Mouse (Mus musculus) intestine, embryonic 14.5 days (tissue): ENCODE measurements at regions not wholly inside any gene's neighbourhood (a gene's known extent, or its start where the extent isn't known, plus 50 kb on each side); places are given as distances from the start of the nearest gene placed in this dataset.
A peak's percentile ranks its signal among the peaks of the same experiment; 100 is the strongest.

ENCODE experiments used
- ATAC-seq: fragments of 200-750 bp; cut with Nextera tagmentation; replicated peaks from 2 replicates; pipeline ENCODE4 v1.8.0; 2017; ENCODE audit warnings: low read depth, moderate number of reproducible peaks, moderate TSS enrichment, moderate library complexity; ENCODE audit not compliant: low FRiP score, low TSS enrichment
- DNase-seq: peaks from one replicate; pipeline ENCODE4 v3.0.0-alpha.2; 2018; ENCODE audit warnings: low spot score
- H3K27ac ChIP-seq: fragments of 300-500 bp; sonication (generic); 2 replicates; pipeline ENCODE4 v1.5.1; 2014; ENCODE audit warnings: low read depth, mild to moderate bottlenecking, control low read depth
- H3K27me3 ChIP-seq: fragments of 300-500 bp; sonication (generic); replicated peaks from 2 replicates; pipeline ENCODE4 v1.6.1; 2014; ENCODE audit warnings: low read length, control low read depth; ENCODE audit not compliant: control insufficient read depth, insufficient read depth
- H3K36me3 ChIP-seq: fragments of 300-500 bp; sonication (generic); 2 replicates; pipeline ENCODE4 v1.6.1; 2014; ENCODE audit warnings: low read length, control low read depth; ENCODE audit not compliant: control insufficient read depth, insufficient read depth
- H3K4me1 ChIP-seq: fragments of 300-500 bp; sonication (generic); replicated peaks from 2 replicates; pipeline ENCODE4 v1.6.1; 2014; ENCODE audit warnings: low read length, control low read depth, mixed read lengths; ENCODE audit not compliant: control insufficient read depth, insufficient read depth
- H3K4me2 ChIP-seq: fragments of 300-500 bp; sonication (generic); 2 replicates; pipeline ENCODE4 v1.6.1; 2014; ENCODE audit warnings: low read length
- H3K4me3 ChIP-seq: fragments of 300-500 bp; sonication (generic); 2 replicates; pipeline ENCODE4 v1.5.1; 2014; ENCODE audit warnings: low read depth, low read length, control low read depth, mixed read lengths
- H3K9ac ChIP-seq: fragments of 300-500 bp; sonication (generic); 2 replicates; pipeline ENCODE4 v1.6.1; 2014; ENCODE audit warnings: mild to moderate bottlenecking, low read length
- H3K9me3 ChIP-seq: fragments of 300-500 bp; sonication (generic); 2 replicates; pipeline ENCODE4 v1.6.1; 2016; ENCODE audit warnings: low read length, control low read depth; ENCODE audit not compliant: control insufficient read depth
- WGBS: fragments of 180-500 bp; shearing (Covaris S2); extraction: QIAGEN DNeasy Blood & Tissue Kit; methylation state at CpG from one replicate; pipeline ENCODE4 v1.1.7; 2014; 5-methylcytosine and 5-hydroxymethylcytosine counted together

GRCm38 (mm10) chr10:99829974-99830373 lies 70.5 kb upstream of the Csl start:
- Histone ChIP-seq H3K9ac (no peak overlapping the region), H3K27me3 (no peaks in the 10 kb centered on the region), H3K4me3 (no peak overlapping the region), H3K4me1 (peaks cover 5% of the 10 kb centered on the region), H3K36me3 (no peaks in the 10 kb centered on the region), H3K27ac (no peak overlapping the region), H3K4me2 (no peak overlapping the region), H3K9me3 (no peaks in the 10 kb centered on the region)
- 84% methylated on average over 3 of the region's 3 CpGs for WGBS
- DNase-seq (no peak), ATAC-seq (no peak)

- Histone ChIP-seq H3K27me3 (no peaks in the 10 kb centered on the region), H3K4me3 (no peak overlapping the region), H3K9me3 (no peaks in the 10 kb centered on the region), H3K9ac (no peak overlapping the region), H3K36me3 (no peaks in the 10 kb centered on the region), H3K4me2 (no peak overlapping the region), H3K4me1 (no peaks in the 10 kb centered on the region), H3K27ac (no peak overlapping the region)
- DNase-seq (no peak), ATAC-seq (no peak)
- 86% methylated on average over 4 of the region's 4 CpGs for whole genome bisulfite sequencing
These were observed 68.0 kb upstream of the Csl start for GRCm38 (mm10) chr10:99827476-99827875.

- no peak overlapping the region for H3K4me2 ChIP-seq
- ATAC-seq: no peak
- H3K36me3 ChIP-seq: no peaks in the 10 kb centered on the region
- H3K4me3 ChIP-seq: no peak overlapping the region
- H3K27me3 ChIP-seq: no peaks in the 10 kb centered on the region
- no peak for DNase-seq
- 85% methylated on average over 4 of the region's 4 CpGs for WGBS
- H3K27ac ChIP-seq: no peak overlapping the region
- H3K9me3 ChIP-seq: no peaks in the 10 kb centered on the region
- no peaks in the 10 kb centered on the region for H3K4me1 ChIP-seq
- no peak overlapping the region for H3K9ac ChIP-seq
These were observed 66.4 kb upstream of the Csl start for GRCm38 (mm10) chr10:99825881-99826280.

- Histone ChIP-seq H3K36me3 (no peaks in the 10 kb centered on the region), H3K4me2 (no peak overlapping the region), H3K9ac (no peak overlapping the region), H3K4me3 (no peak overlapping the region), H3K27me3 (no peaks in the 10 kb centered on the region), H3K4me1 (no peaks in the 10 kb centered on the region; the same call in 1 of the 2 replicates), H3K27ac (peak overlapping the region; percentile 33; the same call in 1 of the 2 replicates), H3K9me3 (no peaks in the 10 kb centered on the region)
- 44% methylated on average over 7 of the region's 7 CpGs for WGBS
- ATAC-seq: peak; percentile 36; the same call in 1 of the 2 replicates
- DNase-seq: no peak
These were observed 52.7 kb upstream of the Csl start for GRCm38 (mm10) chr10:99812069-99812650.

- 16% methylated on average over 1 of the region's 1 CpGs for WGBS
- DNase-seq: no peak
These were observed 52.0 kb upstream of the Csl start for GRCm38 (mm10) chr10:99811430-99811829.

More at GRCm38 (mm10) chr10:99811430-99811829, 52.0 kb upstream of the Csl start:
- Histone ChIP-seq H3K9me3 (no peaks in the 10 kb centered on the region), H3K36me3 (no peaks in the 10 kb centered on the region), H3K9ac (no peak overlapping the region), H3K4me1 (no peaks in the 10 kb centered on the region; the same call in 1 of the 2 replicates), H3K4me3 (no peak overlapping the region), H3K4me2 (no peak overlapping the region), H3K27me3 (no peaks in the 10 kb centered on the region), H3K27ac (peak overlapping the region; percentile 33; the same call in 1 of the 2 replicates)
- peak; percentile 27; the same call in 1 of the 2 replicates for ATAC-seq
